Mouse (Mus musculus) hindbrain, embryonic 10.5 days (tissue): Measurements from ENCODE around the gene March5. TPM values are rescaled to one million over a fixed set of nuclear protein-coding genes. Genes with fewer than 3 reads are reported as not detected.

ENCODE experiments used
- DNase-seq: peaks from one replicate; pipeline ENCODE4 v3.0.0-alpha.2; 2017; ENCODE audit warnings: low spot score
- H3K27ac ChIP-seq: fragments of 300-500 bp; sonication (generic); 2 replicates; pipeline ENCODE4 v1.5.1; 2016; ENCODE audit warnings: mild to moderate bottlenecking, moderate library complexity
- H3K27me3 ChIP-seq: fragments of 300-500 bp; sonication (generic); 2 replicates; pipeline ENCODE4 v1.6.1; 2016; ENCODE audit warnings: mild to moderate bottlenecking; ENCODE audit not compliant: poor library complexity, insufficient read depth, severe bottlenecking
- H3K36me3 ChIP-seq: fragments of 300-500 bp; sonication (generic); 2 replicates; pipeline ENCODE4 v1.6.1; 2016; ENCODE audit warnings: mild to moderate bottlenecking, moderate library complexity
- H3K4me1 ChIP-seq: fragments of 300-500 bp; sonication (generic); replicated peaks from 2 replicates; pipeline ENCODE4 v1.6.1; 2016; ENCODE audit warnings: mild to moderate bottlenecking
- H3K4me3 ChIP-seq: fragments of 300-500 bp; sonication (generic); 2 replicates; pipeline ENCODE4 v1.5.1; 2016; ENCODE audit warnings: mild to moderate bottlenecking, moderate library complexity
- H3K9me3 ChIP-seq: fragments of 300-500 bp; sonication (generic); 2 replicates; pipeline ENCODE4 v1.6.1; 2016; ENCODE audit warnings: mild to moderate bottlenecking, moderate library complexity
- WGBS: fragments of 180-500 bp; shearing (Covaris S2); methylation state at CpG from one replicate; pipeline ENCODE4 v1.1.7; 2016; 5-methylcytosine and 5-hydroxymethylcytosine counted together
- polyA plus RNA-seq: library from polyadenylated mRNA; unstranded; fragments of >200 nt; fragmentation: Nextera tagmentation; extraction: Ambion mirVana; gene quantifications from 2 replicates; pipeline ENCODE4 v1.2.1, GENCODE M21; 2016

March5 gene
- 112 and 116 TPM in 2 replicates for polyA plus RNA-seq

DNA sequence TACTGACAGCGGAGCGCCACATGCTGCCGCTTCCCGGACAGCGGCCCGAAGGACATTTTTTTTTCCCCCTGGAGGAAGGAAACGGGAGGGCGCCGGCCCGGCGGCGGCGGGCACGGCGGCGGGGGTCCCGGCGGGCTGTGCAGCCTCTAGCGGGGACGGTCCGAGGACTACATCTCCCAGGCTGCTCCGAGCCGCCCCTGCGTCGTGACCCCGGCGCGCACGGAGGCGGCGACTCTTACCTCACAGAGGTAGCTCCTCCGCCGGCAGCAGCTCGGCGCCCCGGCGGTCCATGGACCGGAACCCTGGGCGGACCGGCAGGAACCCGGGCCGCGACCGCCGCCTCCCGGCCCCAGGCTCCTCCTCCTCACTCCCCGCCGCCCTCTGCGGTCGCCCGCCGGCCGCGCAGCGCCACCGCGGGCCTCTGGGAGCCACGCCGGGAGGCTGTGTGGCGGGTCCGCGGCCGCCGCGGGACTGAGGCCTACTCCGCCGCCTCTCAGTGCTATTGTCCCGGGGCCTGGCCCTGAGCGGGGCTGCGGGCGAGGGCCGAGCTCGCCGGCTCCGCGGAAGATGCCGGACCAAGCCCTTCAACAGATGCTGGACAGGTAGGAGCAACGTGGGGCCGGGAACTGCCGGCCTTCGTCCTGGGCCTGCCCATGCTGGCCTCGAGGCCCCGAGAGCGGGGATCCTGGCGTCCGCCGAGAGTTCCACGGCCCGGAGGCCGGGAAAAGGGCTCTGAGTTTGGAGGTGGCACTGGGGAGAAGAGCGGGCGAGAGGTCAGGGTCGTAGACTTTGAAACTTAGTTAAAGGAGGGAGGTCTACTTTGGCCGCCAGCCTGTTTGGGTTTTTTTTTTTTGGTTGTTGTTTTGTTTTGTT is at the start of gene March5:
TSS of gene March5 (plus strand) at position 241 of the 873 bp plus-strand sequence.
- DNase-seq: peak; percentile 88
- WGBS: under 1% methylated on average over 93 of the region's 94 CpGs
- Histone ChIP-seq H3K27me3 (peaks cover 5% of the 10 kb centered on the region; the same call in 1 of the 2 replicates), H3K9me3 (no peaks in the 10 kb centered on the region), H3K4me3 (peak within 1 kb of the TSS; percentile 100), H3K27ac (peak within 1 kb of the TSS; percentile 97), H3K4me1 (peaks cover 15% of the 10 kb centered on the region), H3K36me3 (peaks cover 32% of the 10 kb centered on the region)

GRCm38 (mm10) chr19:37172096-37172495 is 35.2 kb upstream of the March5 start:
- no peaks in the 10 kb centered on the region for H3K9me3 ChIP-seq
- no peaks in the 10 kb centered on the region for H3K36me3 ChIP-seq
- H3K4me1 ChIP-seq: peaks cover 22% of the 10 kb centered on the region
- WGBS: 29% methylated on average over 1 of the region's 1 CpGs
- no peak overlapping the region for H3K27ac ChIP-seq
- peaks cover 50% of the 10 kb centered on the region for H3K27me3 ChIP-seq
- no peak overlapping the region for H3K4me3 ChIP-seq
- no peak for DNase-seq

GRCm38 (mm10) chr19:37172566-37173130 is 34.7 kb upstream of the March5 start:
- WGBS: 74% methylated on average over 11 of the region's 11 CpGs
- DNase-seq: no peak
- H3K4me3 ChIP-seq: no peak overlapping the region
- no peak overlapping the region for H3K27ac ChIP-seq
- H3K4me1 ChIP-seq: peaks cover 22% of the 10 kb centered on the region
- H3K9me3 ChIP-seq: no peaks in the 10 kb centered on the region
- H3K36me3 ChIP-seq: no peaks in the 10 kb centered on the region
- peaks cover 52% of the 10 kb centered on the region for H3K27me3 ChIP-seq

- peak overlapping the region; percentile 80 for H3K27ac ChIP-seq
- 27% methylated on average over 20 of the region's 20 CpGs for WGBS
These were observed 33.8 kb upstream of the March5 start for GRCm38 (mm10) chr19:37173331-37174115.

DNA sequence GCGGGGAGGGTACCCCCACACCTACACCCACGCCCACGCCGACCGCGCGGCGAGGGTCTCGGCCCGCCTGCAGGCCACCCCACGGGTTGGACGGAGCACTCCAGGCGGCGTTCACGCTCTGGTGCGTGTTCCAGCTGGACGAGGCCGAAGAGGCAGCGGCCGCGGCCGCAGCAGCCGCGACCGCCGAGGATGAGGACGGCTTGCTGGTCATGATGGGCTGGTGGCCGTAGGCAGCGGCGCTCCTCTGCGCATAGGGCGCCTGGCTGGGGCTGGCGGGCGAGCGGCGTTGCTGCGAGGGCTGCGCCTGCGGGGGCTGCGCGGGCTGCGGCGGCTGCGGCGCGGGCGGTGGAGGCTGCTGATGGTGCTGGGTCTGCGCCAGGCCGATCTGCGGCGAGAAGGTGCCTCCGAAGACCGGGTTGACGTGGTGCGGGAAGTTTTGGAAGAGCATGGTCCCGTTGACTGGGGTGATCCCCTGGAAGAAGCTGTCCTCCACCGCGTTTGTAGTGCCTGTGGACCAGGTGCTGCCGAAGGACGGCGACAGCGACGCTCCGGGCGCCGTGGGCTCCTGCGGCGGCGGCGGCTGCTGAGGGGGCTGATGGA is 33.1 kb upstream of the March5 start:
- WGBS: under 1% methylated on average over 70 of the region's 70 CpGs

More at GRCm38 (mm10) chr19:37173331-37174115, 33.8 kb upstream of the March5 start:
- Histone ChIP-seq H3K4me1 (peaks cover 26% of the 10 kb centered on the region), H3K9me3 (no peaks in the 10 kb centered on the region), H3K27me3 (peaks cover 52% of the 10 kb centered on the region), H3K4me3 (peak overlapping the region; percentile 71), H3K36me3 (no peaks in the 10 kb centered on the region)
- peak; percentile 12 for DNase-seq

DNA sequence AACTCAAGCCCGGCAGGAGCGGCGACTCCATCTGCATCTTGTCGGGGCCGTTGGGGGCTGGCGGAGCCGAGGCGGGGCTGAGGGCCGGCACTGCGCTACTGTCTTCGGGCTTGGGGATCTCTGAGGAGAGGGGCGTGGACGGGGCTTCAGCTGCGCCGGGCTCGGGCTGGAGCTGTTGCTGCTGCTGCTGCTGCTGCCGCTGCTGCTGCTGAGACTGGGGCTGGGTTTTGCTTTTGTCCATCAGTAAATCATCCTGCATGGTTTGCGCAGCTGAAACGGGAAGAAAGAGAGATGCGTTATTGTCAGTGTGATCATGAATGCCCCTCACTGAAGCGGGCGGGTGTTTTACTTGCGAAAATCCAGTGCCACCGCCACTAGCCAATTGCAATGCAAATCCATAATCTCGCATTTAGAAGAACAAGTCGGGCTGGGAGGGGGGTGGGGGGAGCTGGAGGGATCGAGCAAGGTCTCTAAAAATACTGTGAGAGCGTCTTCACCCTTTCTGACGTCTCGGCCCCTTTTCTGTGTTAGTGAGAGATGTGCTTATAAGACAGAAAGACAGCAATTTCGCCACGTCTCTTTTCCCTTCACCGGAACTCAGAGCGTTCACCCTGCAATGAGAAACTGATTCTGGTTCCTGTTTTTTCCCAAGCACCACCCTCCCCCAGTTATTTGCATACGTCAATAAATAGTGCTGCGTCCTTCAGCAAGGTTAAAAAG is 32.5 kb upstream of the March5 start:
- under 1% methylated on average over 36 of the region's 36 CpGs for WGBS
- Histone ChIP-seq H3K4me1 (peaks cover 26% of the 10 kb centered on the region), H3K27me3 (peaks cover 52% of the 10 kb centered on the region)

More for the DNA sequence above, 33.1 kb upstream of the March5 start:
- DNase-seq: peak; percentile 78
- H3K36me3 ChIP-seq: no peaks in the 10 kb centered on the region
- peak overlapping the region; percentile 71 for H3K4me3 ChIP-seq
- H3K27ac ChIP-seq: peak overlapping the region; percentile 80
- no peaks in the 10 kb centered on the region for H3K9me3 ChIP-seq
- H3K27me3 ChIP-seq: peaks cover 52% of the 10 kb centered on the region
- peaks cover 26% of the 10 kb centered on the region for H3K4me1 ChIP-seq

DNA sequence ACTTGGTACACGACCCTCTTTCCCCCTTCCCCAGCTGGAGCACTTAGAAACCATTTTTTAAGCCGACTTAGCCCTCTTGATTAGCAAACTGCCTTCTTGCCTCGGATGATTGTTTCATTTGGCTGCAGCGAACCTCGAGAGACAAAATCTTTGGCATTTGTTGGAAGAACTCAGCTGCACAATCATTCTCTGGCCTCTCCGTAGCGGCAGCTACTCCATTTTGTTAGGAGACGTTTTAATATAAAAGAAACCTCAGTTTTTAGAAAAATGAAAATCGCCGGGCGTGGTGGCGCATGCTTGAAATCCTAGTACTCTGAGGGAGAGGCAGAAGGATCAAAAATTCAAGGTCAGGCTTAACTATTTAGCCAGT is 31.9 kb upstream of the March5 start:
- H3K27me3 ChIP-seq: peaks cover 52% of the 10 kb centered on the region
- H3K27ac ChIP-seq: no peak overlapping the region; the same call in 1 of the 2 replicates
- 2% methylated on average over 12 of the region's 12 CpGs for WGBS
- peaks cover 26% of the 10 kb centered on the region for H3K4me1 ChIP-seq
- peak overlapping the region; percentile 71 for H3K4me3 ChIP-seq
- no peak for DNase-seq
- H3K36me3 ChIP-seq: no peaks in the 10 kb centered on the region
- no peaks in the 10 kb centered on the region for H3K9me3 ChIP-seq

More for the DNA sequence above, 32.5 kb upstream of the March5 start:
- no peak for DNase-seq
- H3K9me3 ChIP-seq: no peaks in the 10 kb centered on the region
- peak overlapping the region; percentile 80 for H3K27ac ChIP-seq
- H3K4me3 ChIP-seq: peak overlapping the region; percentile 71
- no peaks in the 10 kb centered on the region for H3K36me3 ChIP-seq

DNA sequence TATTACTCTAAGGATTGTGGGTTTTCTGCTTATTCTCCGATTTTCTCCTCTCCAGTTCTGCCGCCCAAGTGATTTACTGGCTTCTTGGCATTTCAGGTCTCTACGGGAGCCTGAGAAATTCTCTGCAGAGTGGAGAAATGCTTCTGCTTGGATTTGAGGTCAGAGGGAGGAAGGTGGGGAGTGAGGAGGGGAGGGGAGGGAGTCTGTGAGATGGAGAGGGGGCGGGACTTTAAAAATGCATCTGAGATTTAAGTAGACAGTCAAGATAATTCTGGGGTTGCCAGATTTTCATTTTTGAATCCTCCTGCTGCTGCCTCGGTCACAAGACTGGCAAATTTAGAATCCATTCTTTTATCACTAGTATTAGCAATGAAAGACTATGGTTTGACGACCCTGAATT is 31.4 kb upstream of the March5 start:
- peak overlapping the region; percentile 71 for H3K4me3 ChIP-seq

DNA sequence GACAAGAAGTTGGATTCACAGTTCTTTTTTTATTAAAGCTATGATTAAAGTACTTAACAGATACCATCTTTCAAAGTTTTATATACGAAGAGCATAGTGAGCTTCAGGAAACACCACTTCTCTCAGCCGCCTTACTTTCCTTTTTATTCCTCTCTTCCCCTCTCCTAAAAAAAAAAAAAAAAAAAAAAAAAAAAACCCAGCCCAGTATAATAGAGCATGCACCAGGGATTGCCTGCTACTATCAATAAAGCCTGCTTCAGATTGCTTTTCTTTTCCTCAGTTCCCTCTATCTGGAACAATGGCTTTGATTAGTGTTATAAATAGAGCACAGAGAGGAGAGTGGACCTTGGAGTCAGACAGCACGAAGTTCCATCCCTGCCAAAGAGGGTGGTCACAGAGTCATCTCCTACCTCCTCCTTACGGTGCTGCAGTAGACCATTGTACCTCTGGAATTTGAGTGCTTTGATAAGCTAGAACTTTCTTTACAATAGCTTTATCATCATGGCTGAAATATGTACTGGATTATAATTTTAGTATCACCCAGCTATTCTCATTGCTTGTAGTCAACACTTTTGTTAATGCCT is 30.4 kb upstream of the March5 start:
- Histone ChIP-seq H3K27me3 (peaks cover 44% of the 10 kb centered on the region), H3K9me3 (no peaks in the 10 kb centered on the region), H3K27ac (no peak overlapping the region), H3K4me1 (peaks cover 26% of the 10 kb centered on the region), H3K4me3 (peak overlapping the region; percentile 28), H3K36me3 (no peaks in the 10 kb centered on the region)
- WGBS: 43% methylated on average over 4 of the region's 4 CpGs
- DNase-seq: no peak

More for the DNA sequence above, 31.4 kb upstream of the March5 start:
- Histone ChIP-seq H3K4me1 (peaks cover 26% of the 10 kb centered on the region), H3K27ac (no peak overlapping the region), H3K9me3 (no peaks in the 10 kb centered on the region), H3K27me3 (peaks cover 52% of the 10 kb centered on the region), H3K36me3 (no peaks in the 10 kb centered on the region)
- 9% methylated on average over 6 of the region's 6 CpGs for WGBS
- DNase-seq: no peak

DNA sequence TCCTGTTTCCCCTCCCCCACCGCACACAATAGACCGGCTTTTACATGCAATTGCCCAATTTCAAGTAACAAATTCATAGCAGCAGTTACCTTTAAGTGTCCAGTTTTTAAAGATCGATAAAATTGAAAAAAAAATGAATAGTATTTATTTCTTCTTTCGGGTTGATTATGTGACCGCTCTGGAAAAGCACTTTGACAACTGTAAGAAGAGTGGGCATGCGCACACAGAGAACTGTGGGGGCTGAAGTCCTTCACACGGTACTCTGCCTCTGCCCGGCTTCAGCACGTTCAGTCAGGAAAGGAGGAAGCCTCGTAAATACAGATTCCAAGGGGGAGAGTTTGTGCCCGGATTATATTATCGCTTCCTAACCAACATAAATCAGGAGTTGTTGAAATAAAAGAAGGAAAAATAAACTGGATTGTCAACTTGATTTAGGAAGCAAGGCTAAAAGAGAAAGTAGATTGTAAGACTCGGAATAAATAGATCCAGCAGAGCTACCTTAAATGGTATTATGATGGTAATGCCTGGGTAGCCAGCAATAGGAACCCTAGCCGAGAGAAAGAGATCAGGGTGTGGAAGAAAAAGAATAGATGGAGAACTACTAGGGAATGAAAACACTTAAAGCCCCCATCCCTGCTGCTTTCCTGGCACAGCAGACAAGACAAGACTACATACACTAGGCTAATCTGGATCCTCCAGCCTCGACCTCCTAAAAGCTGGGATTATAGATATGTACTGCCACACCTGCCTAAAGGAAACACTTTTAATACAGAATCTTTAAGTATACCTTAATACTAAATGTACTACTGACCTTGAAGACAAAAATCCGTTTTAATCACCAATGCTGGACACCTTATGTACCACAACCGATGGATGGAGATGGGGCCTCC is 29.3 kb upstream of the March5 start:
- 15% methylated on average over 17 of the region's 17 CpGs for WGBS
- peaks cover 33% of the 10 kb centered on the region for H3K27me3 ChIP-seq
- no peak overlapping the region for H3K27ac ChIP-seq

More for the DNA sequence above, 29.3 kb upstream of the March5 start:
- H3K36me3 ChIP-seq: no peaks in the 10 kb centered on the region
- H3K4me1 ChIP-seq: peaks cover 26% of the 10 kb centered on the region
- no peaks in the 10 kb centered on the region for H3K9me3 ChIP-seq
- H3K4me3 ChIP-seq: peak overlapping the region; percentile 44
- DNase-seq: peak; percentile 55
